Mouse (Mus musculus): ENCODE measurements around the gene Tma7. TPM values are rescaled to one million over a fixed set of nuclear protein-coding genes. Genes with fewer than 3 reads are reported as not detected.

Tma7 gene
- polyA plus RNA-seq, 1 experiment from 2014 or later, result 774 TPM

DNA sequence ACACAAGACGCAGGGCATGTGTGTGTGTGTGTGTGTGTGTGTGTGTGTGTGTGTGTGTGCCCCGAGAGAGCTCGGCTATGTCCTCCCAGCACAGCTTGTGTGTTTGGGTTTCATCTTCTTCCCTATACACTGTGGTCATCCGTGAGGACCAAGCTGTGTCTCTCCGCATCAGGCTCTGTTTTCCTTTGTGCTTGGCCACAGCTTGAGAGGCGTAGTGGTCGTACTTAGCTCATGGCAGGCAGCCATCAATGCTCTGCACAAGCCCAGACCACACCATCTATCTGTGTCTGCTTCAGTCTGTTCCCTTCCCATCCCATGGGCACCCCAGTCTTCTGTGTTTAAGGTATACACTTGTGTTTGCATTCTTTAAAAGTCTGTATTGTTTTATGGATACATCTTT is 41.0 kb downstream of the Tma7 start:
- Histone ChIP-seq H3K4me3 (peak overlapping the region; percentile 74; the same call in 1 of the 2 replicates), H3K4me1 (peaks cover 42% of the 10 kb centered on the region), H3K27ac (peak overlapping the region; percentile 53), H3K36me3 (peaks cover 2% of the 10 kb centered on the region), H3K27me3 (ENCODE audit: insufficient read depth, poor library complexity, severe bottlenecking) (no peaks in the 10 kb centered on the region), H3K9me3 (no peaks in the 10 kb centered on the region)
- DNase-seq (ENCODE audit: low spot score), result no peak
- WGBS, result 58% methylated on average over 7 of the region's 7 CpGs

DNA sequence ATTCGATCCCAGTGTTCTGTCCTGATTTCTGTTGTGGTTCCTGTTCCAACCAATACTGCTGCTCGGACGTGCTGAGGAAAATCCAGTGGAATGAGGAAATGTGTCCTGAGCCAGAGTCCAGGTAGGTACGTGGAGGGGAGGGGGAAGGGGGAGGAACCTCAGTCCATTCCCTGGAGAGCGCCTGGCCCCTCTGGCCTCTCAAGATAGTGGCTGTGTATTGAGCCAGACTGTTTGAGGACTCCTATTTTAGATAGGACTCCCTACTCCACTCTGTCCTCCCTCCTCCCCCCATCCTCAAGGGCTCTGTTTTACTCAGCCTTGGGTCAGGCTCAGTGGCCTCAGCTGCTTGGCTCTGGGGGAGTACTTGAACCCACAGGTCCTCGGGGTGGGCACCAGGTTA is 41.5 kb downstream of the Tma7 start:
- Histone ChIP-seq H3K27ac (peak overlapping the region; percentile 53), H3K27me3 (ENCODE audit: insufficient read depth, poor library complexity, severe bottlenecking) (no peaks in the 10 kb centered on the region), H3K36me3 (no peaks in the 10 kb centered on the region), H3K4me1 (peaks cover 42% of the 10 kb centered on the region), H3K4me3 (peak overlapping the region; percentile 74), H3K9me3 (no peaks in the 10 kb centered on the region)
- no peak for DNase-seq (ENCODE audit: low spot score)
- WGBS, result 33% methylated on average over 6 of the region's 6 CpGs

DNA sequence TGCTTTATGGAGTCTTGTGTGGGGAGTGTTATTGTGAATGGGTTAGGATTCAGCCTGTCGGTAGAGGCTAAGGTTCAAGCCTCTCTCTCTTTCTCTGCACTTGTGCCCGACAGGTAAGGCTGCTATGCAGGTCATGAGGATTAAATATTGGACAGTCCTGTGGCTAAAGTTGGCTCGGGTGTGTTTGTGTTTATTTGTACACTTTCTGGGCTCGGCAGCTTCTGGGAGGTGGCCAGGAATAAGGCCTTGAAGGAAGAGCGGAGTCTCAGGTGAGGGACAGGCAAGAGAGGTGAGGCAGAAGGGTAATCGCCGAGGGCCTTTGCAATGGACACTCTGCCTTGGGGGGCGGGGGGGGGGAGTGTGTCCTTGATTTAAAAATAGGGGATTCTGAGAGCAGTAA is 42.2 kb downstream of the Tma7 start:
- DNase-seq (ENCODE audit: low spot score), result no peak
- Histone ChIP-seq H3K27ac (no peak overlapping the region), H3K36me3 (no peaks in the 10 kb centered on the region), H3K4me1 (peaks cover 42% of the 10 kb centered on the region), H3K4me3 (peak overlapping the region; percentile 74), H3K27me3 (ENCODE audit: insufficient read depth, poor library complexity, severe bottlenecking) (no peaks in the 10 kb centered on the region), H3K9me3 (no peaks in the 10 kb centered on the region)
- 80% methylated on average over 8 of the region's 8 CpGs for WGBS

DNA sequence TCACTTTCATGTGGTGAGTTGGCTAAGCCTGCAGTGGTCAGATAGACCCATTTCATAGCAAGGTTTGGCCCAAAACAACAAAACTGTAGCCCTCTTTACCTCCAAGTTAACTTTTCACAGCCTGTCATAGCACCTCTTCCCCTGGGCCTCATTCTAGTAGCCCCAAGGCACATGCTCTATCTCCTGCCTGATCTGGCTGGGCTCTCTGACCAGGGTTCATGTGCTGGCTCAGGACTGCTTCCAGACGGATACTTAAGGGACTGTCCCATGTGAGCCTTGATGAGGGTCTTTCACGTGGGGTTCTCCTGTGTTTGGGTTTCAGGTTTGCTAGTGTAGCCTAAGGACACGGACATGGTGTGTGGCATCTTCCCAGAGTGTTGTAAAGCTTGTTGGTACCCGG is 42.7 kb downstream of the Tma7 start:
- H3K4me1 ChIP-seq, result peaks cover 42% of the 10 kb centered on the region
- no peaks in the 10 kb centered on the region for H3K36me3 ChIP-seq
- 66% methylated on average over 4 of the region's 4 CpGs for WGBS
- 0 out of 2 replicates have a peak overlapping the region, but pooled peaks have one; percentile 90 for H3K27ac ChIP-seq
- DNase-seq (ENCODE audit: low spot score), result no peak
- H3K4me3 ChIP-seq, result peak overlapping the region; percentile 74
- no peaks in the 10 kb centered on the region for H3K9me3 ChIP-seq
- no peaks in the 10 kb centered on the region for H3K27me3 ChIP-seq (ENCODE audit: insufficient read depth, poor library complexity, severe bottlenecking)

DNA sequence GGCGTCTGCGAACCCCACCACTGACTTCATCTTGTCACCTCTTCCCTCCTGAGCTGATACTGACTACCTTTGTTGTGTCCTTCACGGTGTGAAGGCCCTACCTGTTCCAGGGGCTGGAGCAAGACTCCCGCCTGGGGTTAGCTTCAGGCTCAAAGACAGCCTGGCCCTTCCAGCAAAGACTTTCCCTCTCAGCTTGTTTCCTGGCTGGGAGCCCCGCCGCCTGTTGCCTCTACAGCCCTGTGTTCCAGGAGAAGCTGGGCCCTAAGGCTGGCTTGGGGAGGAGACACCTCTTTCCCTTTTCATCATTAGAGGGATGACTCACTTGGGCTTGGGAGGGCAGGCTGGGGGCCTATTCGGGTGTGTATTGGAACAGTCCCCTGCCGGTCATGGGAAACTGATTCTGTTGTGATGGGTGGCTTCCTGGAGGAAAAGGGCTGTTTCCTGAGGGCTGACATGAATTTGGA is 43.5 kb downstream of the Tma7 start:
- no peaks in the 10 kb centered on the region for H3K27me3 ChIP-seq (ENCODE audit: insufficient read depth, poor library complexity, severe bottlenecking)
- no peaks in the 10 kb centered on the region for H3K9me3 ChIP-seq
- DNase-seq (ENCODE audit: low spot score), result no peak
- H3K4me1 ChIP-seq, result peaks cover 42% of the 10 kb centered on the region
- WGBS, result 12% methylated on average over 8 of the region's 8 CpGs
- H3K27ac ChIP-seq, result peak overlapping the region; percentile 90
- peak overlapping the region; percentile 74 for H3K4me3 ChIP-seq
- H3K36me3 ChIP-seq, result no peaks in the 10 kb centered on the region

DNA sequence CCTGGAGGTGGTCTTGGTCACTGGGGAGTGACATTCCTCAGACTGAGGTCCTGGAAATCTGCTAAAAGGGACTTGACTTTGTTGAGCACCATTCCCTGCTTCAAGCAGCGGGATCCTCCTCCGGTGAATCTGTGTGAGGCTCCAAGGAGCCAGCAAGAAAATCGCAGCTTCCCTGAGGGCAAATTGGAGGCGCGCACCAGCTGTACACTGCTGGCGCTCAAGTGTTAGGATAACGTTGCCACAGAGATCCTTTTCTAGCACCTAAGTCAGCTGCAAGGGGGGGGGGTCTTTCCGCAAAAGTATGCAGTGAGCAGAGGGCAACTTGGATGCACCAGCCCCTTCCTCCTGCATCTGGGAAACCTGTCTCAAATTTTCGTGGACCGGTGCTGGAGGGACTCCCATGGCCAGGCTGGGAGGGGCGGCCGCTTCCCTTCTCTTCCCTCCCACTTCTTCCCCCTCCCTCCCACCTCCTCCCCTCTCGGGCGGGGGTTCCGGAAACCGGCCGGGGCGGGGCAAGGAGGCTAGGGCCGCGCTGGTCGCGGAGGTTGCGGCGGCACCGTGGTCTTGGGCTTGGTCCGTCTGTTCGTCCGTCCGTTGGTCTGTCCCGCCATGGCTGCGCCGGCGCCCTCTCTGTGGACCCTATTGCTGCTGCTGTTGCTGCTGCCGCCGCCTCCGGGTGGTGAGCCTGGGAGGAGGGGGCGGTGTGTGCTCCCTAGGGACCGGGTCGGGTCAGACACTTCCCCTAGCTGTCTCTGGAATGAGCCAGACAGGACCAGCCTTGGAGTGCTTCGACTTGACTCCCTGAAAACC is 44.1 kb downstream of the Tma7 start, which contains the start of gene Shisa5:
TSS of gene Shisa5 (plus strand) at position 480 of the 810 bp plus-strand sequence.
- under 1% methylated on average over 40 of the region's 40 CpGs for WGBS
- Histone ChIP-seq H3K36me3 (no peaks in the 10 kb centered on the region), H3K27me3 (ENCODE audit: insufficient read depth, poor library complexity, severe bottlenecking) (no peaks in the 10 kb centered on the region), H3K9me3 (no peaks in the 10 kb centered on the region), H3K27ac (peak within 1 kb of the TSS; percentile 90), H3K4me3 (peak within 1 kb of the TSS; percentile 74), H3K4me1 (peaks cover 42% of the 10 kb centered on the region)
- DNase-seq (ENCODE audit: low spot score), result peak; percentile 92

DNA sequence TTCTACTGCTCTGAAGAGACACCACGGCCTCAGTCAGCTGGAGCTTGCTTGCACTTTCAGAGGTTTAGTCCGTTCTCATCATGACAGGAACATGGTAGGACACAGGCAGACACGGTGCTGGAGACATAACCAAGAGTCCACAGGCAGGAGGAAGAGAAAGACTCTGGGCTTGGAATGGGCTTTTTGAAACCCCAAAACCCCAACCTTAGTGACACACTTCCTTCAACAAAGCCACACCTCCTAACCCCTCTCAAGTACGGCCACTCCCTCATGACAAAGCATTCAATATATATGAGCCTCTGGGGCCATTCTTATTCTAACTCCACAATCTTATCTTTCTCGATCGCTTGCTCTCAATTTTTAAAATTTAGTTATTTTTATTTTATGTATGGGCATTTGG is 50.0 kb downstream of the Tma7 start:
- Histone ChIP-seq H3K4me3 (no peak overlapping the region), H3K9me3 (no peaks in the 10 kb centered on the region), H3K27me3 (ENCODE audit: insufficient read depth, poor library complexity, severe bottlenecking) (no peaks in the 10 kb centered on the region), H3K4me1 (peaks cover 9% of the 10 kb centered on the region), H3K36me3 (no peaks in the 10 kb centered on the region), H3K27ac (no peak overlapping the region)
- DNase-seq (ENCODE audit: low spot score), result no peak
- 78% methylated on average over 6 of the region's 6 CpGs for WGBS

DNA sequence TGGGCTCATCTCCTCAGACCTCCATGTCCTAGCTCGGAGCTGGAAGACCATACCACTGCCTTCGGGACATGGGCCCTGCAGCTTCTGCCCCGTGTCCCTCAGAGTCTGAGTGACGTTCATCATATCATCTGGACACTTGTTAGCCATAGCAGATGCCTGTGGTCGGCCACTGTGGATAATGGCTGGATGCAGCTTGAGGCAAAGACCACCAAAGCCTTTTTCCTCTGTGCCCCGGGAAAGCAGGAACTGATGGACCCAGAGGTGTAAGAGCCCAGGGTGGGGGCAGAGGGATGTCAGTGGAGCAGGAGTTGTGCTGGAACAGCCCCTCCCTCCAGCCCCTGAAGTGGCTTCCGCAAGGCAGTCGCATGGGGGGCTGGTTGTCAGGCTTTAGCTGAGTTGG is 50.7 kb downstream of the Tma7 start:
- no peak overlapping the region for H3K27ac ChIP-seq
- no peak for DNase-seq (ENCODE audit: low spot score)
- no peaks in the 10 kb centered on the region for H3K9me3 ChIP-seq
- no peaks in the 10 kb centered on the region for H3K27me3 ChIP-seq (ENCODE audit: insufficient read depth, poor library complexity, severe bottlenecking)
- WGBS, result 77% methylated on average over 8 of the region's 8 CpGs
- no peak overlapping the region for H3K4me3 ChIP-seq
- H3K36me3 ChIP-seq, result no peaks in the 10 kb centered on the region
- H3K4me1 ChIP-seq, result peaks cover 10% of the 10 kb centered on the region

DNA sequence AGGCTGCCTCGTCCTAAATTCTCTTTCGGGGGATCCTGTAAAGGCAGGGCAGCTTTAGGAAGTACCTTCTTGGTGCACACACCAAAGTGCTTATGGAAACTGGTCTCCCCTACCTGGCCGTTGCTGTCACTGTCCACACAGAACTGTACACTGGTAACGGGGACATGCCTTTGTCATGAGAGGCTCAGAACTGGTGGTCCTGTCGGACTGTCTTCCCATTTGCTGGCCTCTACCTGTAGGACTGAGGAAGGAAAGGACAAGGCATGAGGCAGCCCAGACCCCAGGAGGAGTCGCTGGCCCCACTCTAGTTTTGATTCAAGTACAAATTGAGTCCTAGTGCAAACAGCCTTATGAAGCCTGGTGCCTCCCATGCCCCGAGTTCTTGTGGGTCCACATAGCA is 51.4 kb downstream of the Tma7 start:
- Histone ChIP-seq H3K4me3 (no peak overlapping the region), H3K36me3 (no peaks in the 10 kb centered on the region), H3K27ac (no peak overlapping the region), H3K27me3 (ENCODE audit: insufficient read depth, poor library complexity, severe bottlenecking) (no peaks in the 10 kb centered on the region), H3K9me3 (no peaks in the 10 kb centered on the region), H3K4me1 (peaks cover 10% of the 10 kb centered on the region)
- WGBS, result 89% methylated on average over 7 of the region's 7 CpGs
- DNase-seq (ENCODE audit: low spot score), result no peak

DNA sequence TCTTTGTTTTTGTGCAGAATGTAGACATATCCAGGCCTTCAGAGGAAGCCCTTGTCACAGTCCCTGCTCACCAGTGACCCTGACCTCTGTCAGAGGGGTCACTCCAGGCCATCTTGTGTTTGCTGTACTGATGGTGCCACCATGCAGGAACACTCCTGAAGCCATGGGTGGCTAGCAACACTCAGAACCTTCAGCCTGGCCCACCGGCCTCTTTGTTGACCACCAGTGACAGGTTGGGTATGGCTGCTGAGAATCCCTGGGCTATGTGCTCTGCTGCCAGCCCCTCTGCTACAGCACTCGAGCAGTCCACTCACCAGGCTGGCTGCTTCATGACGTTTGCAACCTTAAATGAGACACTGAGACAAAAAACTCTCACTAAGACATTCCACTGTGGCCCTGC is 52.1 kb downstream of the Tma7 start:
- Histone ChIP-seq H3K27me3 (ENCODE audit: insufficient read depth, poor library complexity, severe bottlenecking) (no peaks in the 10 kb centered on the region), H3K4me1 (peaks cover 10% of the 10 kb centered on the region), H3K36me3 (no peaks in the 10 kb centered on the region), H3K27ac (no peak overlapping the region), H3K4me3 (no peak overlapping the region), H3K9me3 (no peaks in the 10 kb centered on the region)
- WGBS, result 72% methylated on average over 3 of the region's 3 CpGs
- no peak for DNase-seq (ENCODE audit: low spot score)

DNA sequence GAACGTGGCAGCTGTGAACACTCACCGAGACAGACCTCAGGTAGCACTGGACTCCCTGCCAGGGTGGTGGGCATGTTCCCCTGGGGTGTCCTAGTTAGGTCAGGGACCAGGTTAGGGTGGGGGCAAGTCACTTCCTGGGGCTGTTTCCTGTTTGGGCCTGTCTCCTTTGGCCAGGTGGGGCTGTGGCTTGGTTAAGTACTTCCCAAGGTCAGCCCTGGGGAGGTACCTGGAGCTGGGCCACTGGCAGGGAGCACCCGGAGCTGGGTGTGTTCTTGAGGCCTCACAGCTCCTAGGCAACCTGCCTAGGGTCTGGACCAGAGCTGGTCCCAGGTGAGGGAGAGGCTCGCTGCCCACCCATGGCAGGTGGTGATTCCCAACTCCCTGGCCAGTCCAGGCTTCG is 53.5 kb downstream of the Tma7 start:
- 81% methylated on average over 5 of the region's 5 CpGs for WGBS
- DNase-seq (ENCODE audit: low spot score), result no peak
- H3K36me3 ChIP-seq, result no peaks in the 10 kb centered on the region
- no peaks in the 10 kb centered on the region for H3K9me3 ChIP-seq
- no peaks in the 10 kb centered on the region for H3K27me3 ChIP-seq (ENCODE audit: insufficient read depth, poor library complexity, severe bottlenecking)
- no peak overlapping the region for H3K4me3 ChIP-seq
- H3K4me1 ChIP-seq, result peaks cover 10% of the 10 kb centered on the region
- H3K27ac ChIP-seq, result 0 out of 2 replicates have a peak overlapping the region, but pooled peaks have one; percentile 6

DNA sequence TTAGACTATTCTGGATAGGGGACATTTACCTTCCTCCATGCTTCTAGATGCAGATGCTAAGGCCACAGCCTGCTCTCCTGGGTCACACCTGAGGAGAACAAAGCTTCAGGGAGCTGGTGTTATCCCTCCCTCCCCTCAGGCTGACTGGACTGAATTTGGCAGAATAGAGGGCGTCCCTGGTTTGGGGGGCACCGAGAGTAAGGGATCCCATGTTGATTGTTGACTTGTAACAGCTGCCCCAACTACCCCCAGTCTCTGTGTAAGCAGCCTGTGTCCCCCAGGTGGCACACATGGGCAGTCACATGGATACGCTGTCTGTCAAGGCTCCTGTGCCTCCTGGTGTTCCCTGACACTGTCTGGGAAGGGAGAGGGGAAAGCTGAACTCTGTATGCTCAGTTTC is 54.0 kb downstream of the Tma7 start:
- H3K4me3 ChIP-seq, result no peak overlapping the region
- H3K9me3 ChIP-seq, result no peaks in the 10 kb centered on the region
- no peaks in the 10 kb centered on the region for H3K27me3 ChIP-seq (ENCODE audit: insufficient read depth, poor library complexity, severe bottlenecking)
- no peak for DNase-seq (ENCODE audit: low spot score)
- 79% methylated on average over 3 of the region's 3 CpGs for WGBS
- 0 out of 2 replicates have a peak overlapping the region, but pooled peaks have one; percentile 6 for H3K27ac ChIP-seq
- H3K36me3 ChIP-seq, result no peaks in the 10 kb centered on the region
- H3K4me1 ChIP-seq, result peaks cover 10% of the 10 kb centered on the region

DNA sequence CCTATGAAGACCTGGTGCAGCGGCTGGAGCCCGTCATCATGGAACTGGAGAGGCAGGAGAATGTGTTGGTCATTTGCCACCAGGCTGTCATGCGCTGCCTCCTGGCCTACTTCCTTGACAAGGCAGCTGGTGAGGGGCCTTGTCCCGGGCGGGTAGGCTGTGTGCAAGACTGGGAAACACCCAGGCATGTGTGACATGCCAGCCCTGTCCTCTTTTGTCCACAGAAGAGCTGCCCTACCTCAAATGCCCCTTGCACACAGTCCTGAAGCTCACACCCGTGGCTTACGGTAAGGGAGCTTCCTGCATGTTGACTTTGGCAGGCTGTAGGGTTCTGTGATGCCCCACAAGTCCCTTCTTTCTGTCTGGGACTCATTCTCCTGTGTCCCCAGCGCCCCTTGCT is 54.9 kb downstream of the Tma7 start:
- no peak for DNase-seq (ENCODE audit: low spot score)
- Histone ChIP-seq H3K9me3 (no peaks in the 10 kb centered on the region), H3K4me3 (no peak overlapping the region), H3K4me1 (peaks cover 10% of the 10 kb centered on the region), H3K36me3 (no peaks in the 10 kb centered on the region), H3K27me3 (ENCODE audit: insufficient read depth, poor library complexity, severe bottlenecking) (no peaks in the 10 kb centered on the region), H3K27ac (no peak overlapping the region)
- WGBS, result 74% methylated on average over 8 of the region's 8 CpGs

All from heart, embryonic 10.5 days (tissue).